Mouse (Mus musculus): ENCODE data around the gene Ptn.

DNA sequence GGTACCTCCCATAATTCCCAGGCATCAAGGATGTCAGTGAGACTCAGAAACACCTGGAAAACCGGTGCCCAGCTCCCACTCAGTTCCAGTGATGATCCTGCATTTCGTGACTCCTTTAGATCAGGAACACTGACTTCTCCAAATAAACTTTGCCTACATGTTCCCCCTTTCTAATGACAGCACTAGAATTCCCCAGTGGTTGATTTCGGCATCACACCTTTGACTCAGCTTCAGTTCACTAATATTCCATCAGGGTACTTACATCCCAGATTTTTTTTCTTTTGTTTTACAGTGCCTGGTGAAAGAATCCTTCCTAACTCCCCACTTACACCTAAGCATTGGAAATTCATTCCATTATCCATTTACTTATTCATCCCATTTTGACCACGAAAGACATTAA is 15.5 kb downstream of the Ptn start:
- TF ChIP-seq CTCF (IDR thresholded peaks at IDR 0.05; ENCODE audit: control insufficient read depth, insufficient read depth, insufficient replicate concordance, low read depth, low read length) (no peak), POLR2A (IDR thresholded peaks at IDR 0.05; ENCODE audit: control insufficient read depth, low read depth, low read length) (no peak)

Data from testis, adult 2 months (tissue).